Mouse (Mus musculus) neutrophil, adult 83 days (primary cell): ENCODE results near the gene Olfr399. TPM values are rescaled to one million over a fixed set of nuclear protein-coding genes. Genes with fewer than 3 reads are reported as not detected.

Experiments used
- total RNA-seq, 2 experiments: library from RNA; stranded (reverse); gene quantifications; one replicate each; pipeline ENCODE4 v1.2.4; 2023

Olfr399 gene
- total RNA-seq, result not detected

DNA sequence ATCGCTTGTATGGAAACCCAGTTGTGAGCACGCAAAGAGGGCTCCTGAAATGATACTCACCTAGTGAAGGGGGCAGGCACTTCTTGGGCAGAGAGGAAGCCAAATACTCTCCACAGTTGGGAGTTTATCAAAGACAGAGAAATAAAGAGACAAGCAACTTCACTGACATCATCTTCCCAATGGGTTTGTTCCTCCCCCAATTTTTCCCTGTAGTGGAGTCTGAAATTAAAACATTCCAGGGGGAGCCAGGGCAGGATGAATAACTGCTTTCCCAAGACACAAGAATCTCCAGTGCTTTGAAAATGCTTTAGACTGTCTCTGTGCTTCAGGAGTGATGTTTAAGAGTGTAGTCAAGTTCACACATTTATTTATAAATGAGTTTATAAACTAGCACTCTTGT lies at the start of gene Olfr399, which contains the start of gene Olfr139:
TSS of gene Olfr399 (minus strand) at position 165 of the 400 bp plus-strand sequence.
TSS of gene Olfr139 (minus strand) at position 101 of the 400 bp plus-strand sequence.

DNA sequence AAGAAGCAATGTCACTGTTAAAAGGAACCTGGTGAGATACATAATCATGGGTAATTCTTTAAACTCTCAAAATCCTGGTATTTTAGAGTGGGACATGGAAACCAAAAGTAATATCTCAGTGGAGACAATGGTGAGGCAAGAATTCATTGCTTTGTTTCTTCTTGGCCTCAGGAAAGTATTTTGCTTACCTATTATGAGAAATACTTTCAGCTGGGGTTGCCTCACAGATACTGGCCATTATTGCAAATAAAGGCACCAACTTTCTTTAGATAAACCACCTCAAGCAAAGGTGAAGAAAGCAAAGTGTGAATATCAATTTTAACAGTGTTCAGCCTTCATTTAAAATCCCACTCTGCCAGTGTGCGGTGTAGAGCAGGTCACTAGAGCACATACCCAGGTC lies 13.2 kb upstream of the Olfr399 start, which contains the start of gene Zfp616:
TSS of gene Zfp616 (plus strand) at position 301 of the 400 bp plus-strand sequence.

Other genes starting within 250 kb of the Olfr399 start
- not detected for gene Olfr392, start 239.6 kb downstream of the Olfr399 start, total RNA-seq
- gene Olfr393, start 205.2 kb downstream of the Olfr399 start, total RNA-seq, result not detected
- gene Olfr394, start 165.8 kb downstream of the Olfr399 start, total RNA-seq, result not detected
- gene Olfr395, start 147.3 kb downstream of the Olfr399 start, total RNA-seq, result not detected
- gene Olfr23, start 119.9 kb downstream of the Olfr399 start, total RNA-seq, result not detected
- not detected for gene Olfr397, start 95.8 kb downstream of the Olfr399 start, total RNA-seq
- gene Olfr398, start 66.2 kb downstream of the Olfr399 start, total RNA-seq, result not detected
- gene Olfr139, start 64 bp downstream of the Olfr399 start, total RNA-seq, result not detected
- gene Zfp616, start 13.3 kb upstream of the Olfr399 start, total RNA-seq, result not detected
- gene Olfr401, start 57.1 kb upstream of the Olfr399 start, total RNA-seq, result not detected
- not detected for gene Olfr402, start 96.9 kb upstream of the Olfr399 start, total RNA-seq
- not detected for gene Olfr403, start 129.6 kb upstream of the Olfr399 start, total RNA-seq
- gene Olfr43, start 154.8 kb upstream of the Olfr399 start, total RNA-seq, result not detected
- not detected for gene Olfr406, start 203.2 kb upstream of the Olfr399 start, total RNA-seq
- not detected for gene Olfr59, start 227.1 kb upstream of the Olfr399 start, total RNA-seq